8 mouse cellular contexts compared by ENCODE assay signal in genomic region chr7:28168320-28169115, GRCm38 (mm10). TPM values are rescaled to one million over a fixed set of nuclear protein-coding genes. Genes with fewer than 3 reads are reported as not detected.
DNase-seq lines count a peak whose midpoint lies in the region; ATAC-seq and TF ChIP-seq lines count a peak whose summit lies in the region.

No protein-coding gene starts in this region.

- DNase-seq in ES-CJ7 (ENCODE audit: low read depth, low spot score): peak; percentile 87
- peak; percentile 89 for DNase-seq in brain, embryonic 14.5 days (ENCODE audit: low read depth)
- DNase-seq in fibroblast of lung, adult 2 months (ENCODE audit: low read depth): peak; percentile 61
- peak; percentile 70 to 78 for DNase-seq in heart, postnatal 10 days
- DNase-seq in kidney, postnatal 36 days: peak; percentile 73 to 89
- DNase-seq in lung, adult 2 months: peak; percentile 57
- DNase-seq in thymus, adult 2 months: peak; percentile 66

- no peaks in the 10 kb centered on the region for H3K36me3 ChIP-seq in neural tube, embryonic 14.5 days (ENCODE audit: control insufficient read depth, insufficient read depth, low read length)
- H3K36me3 ChIP-seq in thymus, adult 2 months (ENCODE audit: control insufficient read depth, insufficient read depth, low read length): no peaks in the 10 kb centered on the region

- no peaks in the 10 kb centered on the region for H3K27me3 ChIP-seq in neural tube, embryonic 14.5 days (ENCODE audit: control insufficient read depth, insufficient read depth, low read length)
- H3K27me3 ChIP-seq in thymus, adult 2 months (ENCODE audit: control insufficient read depth, insufficient read depth, low read length): no peaks in the 10 kb centered on the region

- TF ChIP-seq CTCF in brain, embryonic 14.5 days (IDR thresholded peaks at IDR 0.05; ENCODE audit: borderline replicate concordance, extremely low read depth, insufficient read depth, insufficient read length): peak; percentile 73
- TF ChIP-seq CTCF in lung, adult 2 months (IDR thresholded peaks at IDR 0.05; ENCODE audit: insufficient read depth, low read length): peak; percentile 87
- TF ChIP-seq CTCF in thymus, adult 2 months (IDR thresholded peaks at IDR 0.05; ENCODE audit: borderline replicate concordance, control insufficient read depth, extremely low read depth, insufficient read depth, low read length, poor library complexity): peak; percentile 74; the same call in 1 of the 2 replicates

- H3K27ac ChIP-seq in neural tube, embryonic 14.5 days (ENCODE audit: low read depth, low read length): peak overlapping the region; percentile 80
- H3K27ac ChIP-seq in thymus, adult 2 months (ENCODE audit: control insufficient read depth, insufficient read depth, low read length): peak overlapping the region; percentile 82

- 2% methylated on average over 9 of the region's 9 CpGs for WGBS in lung, adult 2 months
- WGBS in neural tube, embryonic 14.5 days: 9% methylated on average over 9 of the region's 9 CpGs
- 3% methylated on average over 9 of the region's 9 CpGs for WGBS in thymus, adult 2 months

- peak; percentile 42; the same call in 1 of the 2 replicates for ATAC-seq in neural tube, embryonic 14.5 days (ENCODE audit: low read depth)

- intact Hi-C loops in heart, postnatal 10 days (cut with DNase I): loop anchor here (2.0 to 5.0 kb wide), 2 partner anchors 20 to 116 kb away; partner anchors contain the start of gene Psmc4

- peak overlapping the region; percentile 65 for H3K4me3 ChIP-seq in lung, adult 2 months (replicated peaks; ENCODE audit: extremely low read depth, low read depth, low read length)
- H3K4me3 ChIP-seq in neural tube, embryonic 14.5 days (ENCODE audit: low read depth, low read length): peak overlapping the region; percentile 67
- H3K4me3 ChIP-seq in thymus, adult 2 months (ENCODE audit: control insufficient read depth, insufficient read depth, low read length): peak overlapping the region; percentile 39

- H3K9me3 ChIP-seq in neural tube, embryonic 14.5 days (ENCODE audit: control insufficient read depth, low read length): no peaks in the 10 kb centered on the region; the same call in 1 of the 2 replicates

- peaks cover 7% of the 10 kb centered on the region for H3K4me1 ChIP-seq in lung, adult 2 months (ENCODE audit: control insufficient read depth, insufficient read depth, low read length)
- peaks cover 23% of the 10 kb centered on the region for H3K4me1 ChIP-seq in neural tube, embryonic 14.5 days (ENCODE audit: control insufficient read depth, insufficient read depth, low read length)
- H3K4me1 ChIP-seq in thymus, adult 2 months (replicated peaks; ENCODE audit: control insufficient read depth, insufficient read depth, low read length): peaks cover 8% of the 10 kb centered on the region

- H3K4me2 ChIP-seq in neural tube, embryonic 14.5 days (ENCODE audit: low read depth, low read length): peak overlapping the region; percentile 78

- H3K9ac ChIP-seq in neural tube, embryonic 14.5 days (replicated peaks; ENCODE audit: low read depth, low read length): peak overlapping the region; percentile 46

- TF ChIP-seq POLR2A in brain, embryonic 14.5 days (IDR thresholded peaks at IDR 0.05; ENCODE audit: borderline replicate concordance, extremely low read depth, insufficient read depth, insufficient read length, poor library complexity, severe bottlenecking): no peak
- no peak for TF ChIP-seq POLR2A in lung, adult 2 months (IDR thresholded peaks at IDR 0.05; ENCODE audit: borderline replicate concordance, extremely low read depth, low read depth, low read length)
- TF ChIP-seq POLR2A in thymus, adult 2 months (IDR thresholded peaks at IDR 0.05; ENCODE audit: control insufficient read depth, extremely low read depth, insufficient read depth, low read length, poor library complexity): no peak

RNA-seq across cellular contexts. Expression of gene Fbl, which starts 1.0 kb away (rescaled TPM):
- polyA plus RNA-seq in brain, embryonic 14.5 days (2012; rRNA removed): 177 and 202 TPM in 2 replicates
- total RNA-seq in heart, postnatal 10 days (2021): 10 to 100 TPM; 46.8 to 50.0 TPM
- 32.4 and 40.9 TPM in 2 replicates for polyA plus RNA-seq in lung, adult 2 months (2012; rRNA removed)
- 22.2 and 25.3 TPM in 2 replicates for polyA plus RNA-seq in neural tube, embryonic 14.5 days (2014; fragmentation: Nextera tagmentation; extraction: Ambion mirVana)
- polyA plus RNA-seq in thymus, adult 2 months (2012; rRNA removed): 72.4 and 91.4 TPM in 2 replicates

RNA-seq across cellular contexts. Expression of gene Dyrk1b, which starts 10.8 kb away (rescaled TPM):
- polyA plus RNA-seq in brain, embryonic 14.5 days (2012; rRNA removed): 40.1 and 43.3 TPM in 2 replicates
- 10 to 100 TPM; 32.2 to 35.6 TPM for total RNA-seq in heart, postnatal 10 days (2021)
- polyA plus RNA-seq in lung, adult 2 months (2012; rRNA removed): 50.1 and 53.7 TPM in 2 replicates
- 13.6 and 13.9 TPM in 2 replicates for polyA plus RNA-seq in neural tube, embryonic 14.5 days (2014; fragmentation: Nextera tagmentation; extraction: Ambion mirVana)
- polyA plus RNA-seq in thymus, adult 2 months (2012; rRNA removed): 126 and 145 TPM in 2 replicates

RNA-seq across cellular contexts. Expression of gene 9530053A07Rik, which starts 39.3 kb away (rescaled TPM):
- polyA plus RNA-seq in brain, embryonic 14.5 days (2012; rRNA removed): 0.04 and 0.05 TPM in 2 replicates
- not detected for total RNA-seq in heart, postnatal 10 days (2021)
- polyA plus RNA-seq in lung, adult 2 months (2012; rRNA removed): 0.45 and 0.63 TPM in 2 replicates
- polyA plus RNA-seq in neural tube, embryonic 14.5 days (2014; fragmentation: Nextera tagmentation; extraction: Ambion mirVana): 0.08 and 0.15 TPM in 2 replicates
- polyA plus RNA-seq in thymus, adult 2 months (2012; rRNA removed): 0.99 and 1.0 TPM in 2 replicates

Comparison
In these comparisons a context has a peak if more than half of its experiments do, and no peak if none do; other contexts are left out.
1. Peak in every context shown above with its lines: DNase-seq, ATAC-seq, H3K4me3 ChIP-seq and H3K27ac ChIP-seq.